Mouse (Mus musculus) neural tube, embryonic 11.5 days (tissue): Measurements from ENCODE around the gene Ccdc183. TPM values are rescaled to one million over a fixed set of nuclear protein-coding genes. Genes with fewer than 3 reads are reported as not detected.

Experiments used
- ATAC-seq: fragments of 200-750 bp; cut with Nextera tagmentation; 2 replicates; pipeline ENCODE4 v1.8.0; 2017; ENCODE audit warnings: moderate number of reproducible peaks, mild to moderate bottlenecking, moderate TSS enrichment, moderate library complexity; ENCODE audit not compliant: insufficient read depth, low FRiP score, low TSS enrichment
- DNase-seq: peaks from one replicate; pipeline ENCODE4 v3.0.0-alpha.2; 2015; ENCODE audit warnings: low spot score
- H3K27ac ChIP-seq: fragments of 300-500 bp; sonication (generic); 2 replicates; pipeline ENCODE4 v1.5.1; 2014; ENCODE audit warnings: low read depth, mild to moderate bottlenecking, low read length
- H3K27me3 ChIP-seq: fragments of 300-500 bp; sonication (generic); 2 replicates; pipeline ENCODE4 v1.6.1; 2014; ENCODE audit warnings: mild to moderate bottlenecking, low read length, mixed read lengths; ENCODE audit not compliant: control insufficient read depth, insufficient read depth
- H3K36me3 ChIP-seq: fragments of 300-500 bp; sonication (generic); 2 replicates; pipeline ENCODE4 v1.6.1; 2014; ENCODE audit warnings: mild to moderate bottlenecking, low read length, moderate library complexity, mixed read lengths; ENCODE audit not compliant: control insufficient read depth, insufficient read depth
- H3K4me1 ChIP-seq: fragments of 300-500 bp; sonication (generic); 2 replicates; pipeline ENCODE4 v1.6.1; 2014; ENCODE audit warnings: low read length, mixed read lengths; ENCODE audit not compliant: control insufficient read depth, insufficient read depth
- H3K4me2 ChIP-seq: fragments of 300-500 bp; sonication (generic); 2 replicates; pipeline ENCODE4 v1.6.1; 2014; ENCODE audit warnings: low read depth, mild to moderate bottlenecking, moderate library complexity
- H3K4me3 ChIP-seq: fragments of 300-500 bp; sonication (generic); 2 replicates; pipeline ENCODE4 v1.5.1; 2014; ENCODE audit warnings: low read depth, low read length
- H3K9ac ChIP-seq: fragments of 300-500 bp; sonication (generic); 2 replicates; pipeline ENCODE4 v1.6.1; 2014; ENCODE audit warnings: mild to moderate bottlenecking, low read length
- H3K9me3 ChIP-seq: fragments of 300-500 bp; sonication (generic); 2 replicates; pipeline ENCODE4 v1.6.1; 2016; ENCODE audit warnings: low read length; ENCODE audit not compliant: control insufficient read depth
- WGBS: fragments of 180-500 bp; shearing (Covaris S2); extraction: QIAGEN DNeasy Blood & Tissue Kit; methylation state at CpG from one replicate; pipeline ENCODE4 v1.1.7; 2014; 5-methylcytosine and 5-hydroxymethylcytosine counted together
- polyA plus RNA-seq: library from polyadenylated mRNA; unstranded; fragments of >200 nt; fragmentation: Nextera tagmentation; extraction: Ambion mirVana; gene quantifications from 2 replicates; pipeline ENCODE4 v1.2.1, GENCODE M21; 2014

The Ccdc183 gene
- polyA plus RNA-seq, 1 experiment from 2014 or later: 0.20 TPM

GRCm38 (mm10) chr2:25620852-25621228 is 3.4 kb upstream of the Ccdc183 start:
- peak overlapping the region; percentile 69; the same call in 1 of the 2 replicates for H3K4me2 ChIP-seq
- 91% methylated on average over 4 of the region's 4 CpGs for WGBS
- H3K9ac ChIP-seq: no peak overlapping the region
- H3K4me3 ChIP-seq: no peak overlapping the region
- H3K36me3 ChIP-seq: no peaks in the 10 kb centered on the region
- no peak overlapping the region for H3K27ac ChIP-seq
- H3K27me3 ChIP-seq: peaks cover 15% of the 10 kb centered on the region
- DNase-seq (no peak), ATAC-seq (no peak)
- no peaks in the 10 kb centered on the region for H3K4me1 ChIP-seq
- H3K9me3 ChIP-seq: no peaks in the 10 kb centered on the region

DNA sequence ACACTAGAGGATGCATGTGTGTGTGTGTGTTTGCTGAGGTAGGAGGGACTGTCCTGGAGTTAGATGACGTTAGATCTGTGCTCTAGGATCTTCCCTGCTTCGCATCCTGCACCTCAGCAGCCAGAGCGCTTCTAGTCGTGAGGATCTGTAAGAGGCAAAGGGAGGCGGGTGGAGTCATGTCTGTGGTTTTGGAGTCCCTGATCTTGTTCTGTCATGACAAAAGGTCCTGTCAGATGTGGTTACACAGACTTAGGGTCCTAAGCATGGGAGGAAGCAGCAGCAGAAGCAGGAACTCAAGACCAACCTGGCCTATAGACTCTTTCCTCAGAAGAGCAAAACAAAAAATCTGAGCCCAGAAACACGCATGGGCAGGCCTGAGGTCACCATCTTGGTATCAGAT is 2.9 kb upstream of the Ccdc183 start:
- no peaks in the 10 kb centered on the region for H3K4me1 ChIP-seq
- ATAC-seq (no peak), DNase-seq (no peak)
- H3K27me3 ChIP-seq: peaks cover 19% of the 10 kb centered on the region
- no peak overlapping the region for H3K27ac ChIP-seq
- no peaks in the 10 kb centered on the region for H3K36me3 ChIP-seq
- no peak overlapping the region for H3K4me3 ChIP-seq
- no peaks in the 10 kb centered on the region for H3K9me3 ChIP-seq
- 89% methylated on average over 6 of the region's 6 CpGs for WGBS
- no peak overlapping the region for H3K4me2 ChIP-seq
- H3K9ac ChIP-seq: no peak overlapping the region

DNA sequence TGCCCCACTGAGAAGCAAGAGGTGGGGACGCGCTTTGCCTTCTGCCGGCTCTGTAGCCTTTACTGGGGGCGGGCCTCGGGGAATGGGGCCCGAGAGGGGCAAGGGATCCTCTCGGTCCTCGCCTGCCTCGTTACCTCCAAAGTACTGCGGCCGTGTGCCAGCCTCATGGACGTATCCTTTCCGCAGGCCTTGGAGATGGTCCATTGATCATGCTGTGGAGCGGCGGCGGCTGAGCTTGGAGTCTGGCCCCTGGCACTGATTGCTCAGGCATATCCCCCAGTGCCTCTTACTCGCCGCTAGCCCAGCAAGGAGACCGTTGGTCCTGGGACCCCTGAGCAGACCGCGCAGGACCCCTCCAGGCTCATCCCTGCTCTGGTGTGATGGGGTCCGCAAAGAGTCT is 1.1 kb downstream of the Ccdc183 start:
- H3K9me3 ChIP-seq: no peaks in the 10 kb centered on the region
- H3K27ac ChIP-seq: no peak overlapping the region
- ATAC-seq (no peak), DNase-seq (no peak)
- H3K4me2 ChIP-seq: no peak overlapping the region
- H3K4me1 ChIP-seq: no peaks in the 10 kb centered on the region
- H3K9ac ChIP-seq: no peak overlapping the region
- H3K36me3 ChIP-seq: no peaks in the 10 kb centered on the region
- H3K27me3 ChIP-seq: peaks cover 24% of the 10 kb centered on the region
- 27% methylated on average over 20 of the region's 22 CpGs for WGBS
- H3K4me3 ChIP-seq: no peak overlapping the region

DNA sequence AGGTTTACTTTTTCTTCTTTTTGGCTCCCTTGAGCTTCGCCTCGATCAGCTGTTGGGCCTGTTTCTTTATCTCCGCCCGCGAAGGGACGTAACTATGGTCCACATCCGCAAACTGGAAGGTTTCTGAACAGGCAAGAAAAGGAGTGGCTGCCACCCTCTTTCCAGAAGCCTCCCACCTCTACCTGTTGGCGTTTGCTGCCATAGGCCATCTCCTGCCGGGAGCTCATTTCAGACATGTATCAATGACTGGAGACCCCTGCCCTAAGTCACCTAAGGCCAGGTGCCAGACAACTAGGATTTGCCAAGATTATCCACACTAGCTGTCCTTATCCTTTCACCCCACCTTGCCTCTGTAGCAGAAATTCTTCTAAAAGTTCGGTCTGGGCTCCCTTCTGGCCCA is 8.8 kb downstream of the Ccdc183 start:
- peaks cover 5% of the 10 kb centered on the region; the same call in 1 of the 2 replicates for H3K4me1 ChIP-seq
- peak overlapping the region; percentile 97 for H3K9ac ChIP-seq
- H3K4me2 ChIP-seq: peak overlapping the region; percentile 60
- DNase-seq (no peak), ATAC-seq (0 out of 2 replicates have a peak, but pooled peaks have one; percentile 5)
- H3K9me3 ChIP-seq: no peaks in the 10 kb centered on the region
- H3K36me3 ChIP-seq: no peaks in the 10 kb centered on the region
- 0 out of 2 replicates have a peak, but pooled peaks cover 2% of the 10 kb centered on the region for H3K27me3 ChIP-seq
- peak overlapping the region; percentile 99 for H3K4me3 ChIP-seq
- no peak overlapping the region for H3K27ac ChIP-seq
- WGBS: 63% methylated on average over 10 of the region's 10 CpGs

- H3K4me1 ChIP-seq: peaks cover 5% of the 10 kb centered on the region; the same call in 1 of the 2 replicates
- WGBS: under 1% methylated on average over 79 of the region's 80 CpGs
- peak; percentile 93 for DNase-seq
Measured at GRCm38 (mm10) chr2:25607761-25608622, 9.5 kb downstream of the Ccdc183 start, which contains the start of gene Rabl6. Gene Rabl6 (minus strand): TSS chr2:25608521.

DNA sequence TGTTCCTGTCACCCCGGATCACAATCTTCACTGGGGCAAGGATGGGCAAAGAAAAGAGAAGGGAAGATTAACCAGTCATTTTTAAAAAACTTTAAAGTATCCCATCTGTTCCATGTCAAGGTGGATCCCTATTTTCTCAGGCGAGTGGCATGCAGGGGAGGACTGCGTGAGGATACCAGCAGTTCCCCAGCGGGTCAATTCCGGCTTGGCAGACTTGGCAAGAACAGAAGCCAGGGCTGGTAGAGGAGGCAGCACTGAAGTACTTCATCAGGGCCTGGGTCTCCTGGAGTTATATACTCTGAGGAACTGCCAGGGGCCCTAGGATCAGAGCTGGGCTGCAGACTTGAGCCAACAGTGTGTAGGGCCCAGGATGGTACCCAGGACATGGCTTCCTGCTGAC is 15.0 kb downstream of the Ccdc183 start:
- no peak overlapping the region for H3K27ac ChIP-seq
- no peak overlapping the region for H3K4me2 ChIP-seq
- ATAC-seq: no peak
- no peaks in the 10 kb centered on the region for H3K9me3 ChIP-seq
- peaks cover 18% of the 10 kb centered on the region for H3K36me3 ChIP-seq
- H3K4me1 ChIP-seq: peaks cover 5% of the 10 kb centered on the region; the same call in 1 of the 2 replicates
- 96% methylated on average over 5 of the region's 5 CpGs for WGBS
- H3K4me3 ChIP-seq: no peak overlapping the region
- no peaks in the 10 kb centered on the region for H3K27me3 ChIP-seq
- no peak overlapping the region for H3K9ac ChIP-seq
- no peak for DNase-seq

More at GRCm38 (mm10) chr2:25607761-25608622, 9.5 kb downstream of the Ccdc183 start, which contains the start of gene Rabl6:
- no peaks in the 10 kb centered on the region for H3K9me3 ChIP-seq
- H3K36me3 ChIP-seq: no peaks in the 10 kb centered on the region
- 0 out of 2 replicates have a peak, but pooled peaks cover 2% of the 10 kb centered on the region for H3K27me3 ChIP-seq
- peak within 1 kb of the TSS; percentile 60 for H3K4me2 ChIP-seq
- H3K4me3 ChIP-seq: peak within 1 kb of the TSS; percentile 99
- peak; percentile 88 for ATAC-seq
- H3K9ac ChIP-seq: peak within 1 kb of the TSS; percentile 97
- H3K27ac ChIP-seq: peak within 1 kb of the TSS; percentile 90

DNA sequence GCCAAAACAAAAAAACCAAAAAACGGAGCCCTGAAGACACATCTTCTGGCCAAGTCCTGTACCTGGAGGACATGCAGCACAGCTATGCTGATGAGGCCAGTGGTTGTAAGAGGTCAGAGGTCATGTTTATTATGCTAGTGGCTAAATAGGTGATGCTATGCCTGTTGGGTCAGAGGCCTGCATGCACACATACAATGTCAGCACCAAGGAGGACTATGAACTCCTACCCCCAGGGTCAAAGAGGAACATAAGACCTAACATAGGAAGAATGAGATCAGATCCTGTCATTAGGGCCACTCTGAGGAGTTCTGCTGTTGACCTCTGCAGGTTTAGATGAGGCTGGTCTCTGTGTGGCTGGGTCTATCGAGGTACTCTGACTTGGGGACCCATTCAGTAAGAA is 17.4 kb downstream of the Ccdc183 start:
- no peak overlapping the region for H3K4me2 ChIP-seq
- no peak overlapping the region for H3K27ac ChIP-seq
- H3K4me1 ChIP-seq: no peaks in the 10 kb centered on the region
- H3K4me3 ChIP-seq: no peak overlapping the region
- 92% methylated on average over 2 of the region's 2 CpGs for WGBS
- H3K27me3 ChIP-seq: no peaks in the 10 kb centered on the region
- H3K9ac ChIP-seq: no peak overlapping the region
- DNase-seq (no peak), ATAC-seq (no peak)
- peaks cover 23% of the 10 kb centered on the region for H3K36me3 ChIP-seq
- H3K9me3 ChIP-seq: no peaks in the 10 kb centered on the region

- DNase-seq: no peak
- Histone ChIP-seq H3K9me3 (no peaks in the 10 kb centered on the region), H3K36me3 (peaks cover 23% of the 10 kb centered on the region), H3K27me3 (no peaks in the 10 kb centered on the region), H3K4me1 (no peaks in the 10 kb centered on the region), H3K4me3 (no peak overlapping the region), H3K9ac (no peak overlapping the region), H3K27ac (no peak overlapping the region), H3K4me2 (no peak overlapping the region)
- 100% methylated on average over 1 of the region's 1 CpGs for WGBS
- no peak for ATAC-seq
Measured at GRCm38 (mm10) chr2:25598749-25599148, 18.7 kb downstream of the Ccdc183 start.
